Mouse (Mus musculus): ENCODE data around the gene Ttll11.

GRCm38 (mm10) chr2:35978276-35978933 is 1.3 kb downstream of the Ttll11 start:
- TF ChIP-seq CTCF (IDR thresholded peaks at IDR 0.05; ENCODE audit: borderline replicate concordance, control insufficient read depth, extremely low read depth, insufficient read depth, low read length, poor library complexity) (no peak), POLR2A (IDR thresholded peaks at IDR 0.05; ENCODE audit: control insufficient read depth, extremely low read depth, insufficient read depth, low read length, poor library complexity) (no peak)
